9 mouse cellular contexts compared by ENCODE assay signal in genomic region chr3:98319190-98319589, GRCm38 (mm10). TPM values are rescaled to one million over a fixed set of nuclear protein-coding genes. Genes with fewer than 3 reads are reported as not detected.
DNase-seq lines count a peak whose midpoint lies in the region; ATAC-seq lines count a peak whose summit lies in the region.
"Had no signal": no experiment of that assay in that cellular context is flagged by ENCODE, and none has a peak within 500 bp of the region (broad histone marks: within the 10 kb centered on the region; RNA-seq: fewer than 3 reads in every experiment).

No protein-coding gene starts in this region.

- no peak overlapping the region for H3K4me3 ChIP-seq in limb, embryonic 12.5 days (replicated peaks)
- no peak overlapping the region for H3K4me3 ChIP-seq in limb, embryonic 10.5 days
- H3K4me3 ChIP-seq in embryonic facial prominence, embryonic 14.5 days (ENCODE audit: low read depth, low read length), result no peak overlapping the region
- no peak overlapping the region for H3K4me3 ChIP-seq in hindbrain, embryonic 16.5 days (ENCODE audit: low read length)
- H3K4me3 ChIP-seq in neural tube, embryonic 15.5 days (replicated peaks), result no peak overlapping the region

- H3K9ac ChIP-seq in limb, embryonic 12.5 days (replicated peaks), result no peak overlapping the region
- no peak overlapping the region for H3K9ac ChIP-seq in embryonic facial prominence, embryonic 14.5 days (ENCODE audit: low read depth, low read length)
- no peak overlapping the region for H3K9ac ChIP-seq in hindbrain, embryonic 16.5 days (ENCODE audit: low read depth, low read length)
- H3K9ac ChIP-seq in neural tube, embryonic 15.5 days (replicated peaks), result no peak overlapping the region

- peaks cover 85% of the 10 kb centered on the region for H3K36me3 ChIP-seq in limb, embryonic 12.5 days
- H3K36me3 ChIP-seq in limb, embryonic 10.5 days, result peaks cover 93% of the 10 kb centered on the region
- H3K36me3 ChIP-seq in embryonic facial prominence, embryonic 14.5 days (ENCODE audit: control insufficient read depth, insufficient read depth, low read length), result peaks cover 74% of the 10 kb centered on the region
- H3K36me3 ChIP-seq in hindbrain, embryonic 16.5 days (ENCODE audit: control insufficient read depth, insufficient read depth, low read length), result no peaks in the 10 kb centered on the region
- no peaks in the 10 kb centered on the region for H3K36me3 ChIP-seq in neural tube, embryonic 15.5 days

- no peak overlapping the region for H3K4me2 ChIP-seq in limb, embryonic 12.5 days
- no peak overlapping the region for H3K4me2 ChIP-seq in embryonic facial prominence, embryonic 14.5 days (ENCODE audit: low read depth, low read length)
- no peak overlapping the region for H3K4me2 ChIP-seq in hindbrain, embryonic 16.5 days (ENCODE audit: low read length)
- no peak overlapping the region for H3K4me2 ChIP-seq in neural tube, embryonic 15.5 days

- no peaks in the 10 kb centered on the region for H3K27me3 ChIP-seq in limb, embryonic 12.5 days
- H3K27me3 ChIP-seq in limb, embryonic 10.5 days (ENCODE audit: low read depth, poor library complexity, severe bottlenecking), result no peaks in the 10 kb centered on the region
- H3K27me3 ChIP-seq in embryonic facial prominence, embryonic 14.5 days (replicated peaks; ENCODE audit: control insufficient read depth, insufficient read depth, low read length), result no peaks in the 10 kb centered on the region
- H3K27me3 ChIP-seq in hindbrain, embryonic 16.5 days (replicated peaks; ENCODE audit: control insufficient read depth, insufficient read depth, low read length), result no peaks in the 10 kb centered on the region
- H3K27me3 ChIP-seq in neural tube, embryonic 15.5 days (replicated peaks), result no peaks in the 10 kb centered on the region

- WGBS in limb, embryonic 12.5 days, result 81% methylated on average over 2 of the region's 2 CpGs
- WGBS in limb, embryonic 10.5 days, result 80% methylated on average over 2 of the region's 2 CpGs
- 71% methylated on average over 2 of the region's 2 CpGs for WGBS in embryonic facial prominence, embryonic 14.5 days
- 18% methylated on average over 2 of the region's 2 CpGs for WGBS in hindbrain, embryonic 16.5 days
- WGBS in neural tube, embryonic 15.5 days, result 37% methylated on average over 2 of the region's 2 CpGs

- no peak for DNase-seq in limb, embryonic 10.5 days (ENCODE audit: low spot score)
- DNase-seq in embryonic facial prominence, embryonic 14.5 days (ENCODE audit: low spot score), result peak; percentile 46
- no peak for DNase-seq in gastrocnemius, postnatal 36 days
- DNase-seq in left cerebral cortex, adult 8-10 months (ENCODE audit: low spot score in 2 of 2), result no peak
- DNase-seq: cerebellum, postnatal 14 days had no signal

- peak overlapping the region; percentile 50; the same call in 1 of the 2 replicates for H3K27ac ChIP-seq in limb, embryonic 12.5 days
- no peak overlapping the region for H3K27ac ChIP-seq in limb, embryonic 10.5 days
- no peak overlapping the region for H3K27ac ChIP-seq in embryonic facial prominence, embryonic 14.5 days (replicated peaks; ENCODE audit: low read depth, low read length)
- H3K27ac ChIP-seq in hindbrain, embryonic 16.5 days (ENCODE audit: low read depth, low read length), result peak overlapping the region; percentile 69
- H3K27ac ChIP-seq in neural tube, embryonic 15.5 days (replicated peaks), result peak overlapping the region; percentile 78

- ATAC-seq in limb, embryonic 12.5 days (ENCODE audit: insufficient number of reproducible peaks, insufficient read depth, low FRiP score, low TSS enrichment, low read depth), result peak; percentile 63
- peak; percentile 41; the same call in 1 of the 2 replicates for ATAC-seq in embryonic facial prominence, embryonic 14.5 days (ENCODE audit: low read depth)
- ATAC-seq in hindbrain, embryonic 16.5 days, result peak; percentile 94
- ATAC-seq in neural tube, embryonic 15.5 days (ENCODE audit: low FRiP score), result peak; percentile 87
- ATAC-seq in granulocyte monocyte progenitor cell, adult 5-6 weeks (replicated peaks; ENCODE audit: poor library complexity, severe bottlenecking), result no peak; the same call in 1 of the 2 replicates

- no peaks in the 10 kb centered on the region for H3K9me3 ChIP-seq in limb, embryonic 12.5 days
- no peaks in the 10 kb centered on the region for H3K9me3 ChIP-seq in limb, embryonic 10.5 days (replicated peaks)
- no peaks in the 10 kb centered on the region for H3K9me3 ChIP-seq in embryonic facial prominence, embryonic 14.5 days (ENCODE audit: control insufficient read depth, low read length)
- H3K9me3 ChIP-seq in hindbrain, embryonic 16.5 days (ENCODE audit: control insufficient read depth, low read length), result no peaks in the 10 kb centered on the region
- H3K9me3 ChIP-seq in neural tube, embryonic 15.5 days (replicated peaks), result no peaks in the 10 kb centered on the region

- intact Hi-C loops in gastrocnemius, postnatal 36 days (cut with DNase I), result loop anchor here (10.0 kb wide), 2 partner anchors 314 to 394 kb away; no protein-coding TSS in a partner anchor

- peaks cover 18% of the 10 kb centered on the region for H3K4me1 ChIP-seq in limb, embryonic 12.5 days (replicated peaks)
- no peaks in the 10 kb centered on the region for H3K4me1 ChIP-seq in limb, embryonic 10.5 days
- peaks cover 12% of the 10 kb centered on the region for H3K4me1 ChIP-seq in embryonic facial prominence, embryonic 14.5 days (ENCODE audit: control insufficient read depth, insufficient read depth, low read length)
- H3K4me1 ChIP-seq in hindbrain, embryonic 16.5 days (ENCODE audit: control insufficient read depth, insufficient read depth, low read depth, low read length), result peaks cover 8% of the 10 kb centered on the region; the same call in 1 of the 2 replicates
- peaks cover 11% of the 10 kb centered on the region; the same call in 1 of the 2 replicates for H3K4me1 ChIP-seq in neural tube, embryonic 15.5 days

RNA-seq across cellular contexts. Expression of gene Phgdh, which starts 20.6 kb away (rescaled TPM):
- 282 and 290 TPM in 2 replicates for polyA plus RNA-seq in limb, embryonic 12.5 days (2016; fragmentation: Nextera tagmentation; extraction: Ambion mirVana)
- 357 and 401 TPM in 2 replicates for polyA plus RNA-seq in limb, embryonic 10.5 days (2016; fragmentation: Nextera tagmentation; extraction: Ambion mirVana)
- 190 and 218 TPM in 2 replicates for polyA plus RNA-seq in embryonic facial prominence, embryonic 14.5 days (2014; fragmentation: Nextera tagmentation; extraction: Ambion mirVana)
- 197 and 219 TPM in 2 replicates for polyA plus RNA-seq in hindbrain, embryonic 16.5 days (2015; fragmentation: Nextera tagmentation; extraction: Ambion mirVana)
- polyA plus RNA-seq in neural tube, embryonic 15.5 days (2015; fragmentation: Nextera tagmentation; extraction: Ambion mirVana), result 156 and 225 TPM in 2 replicates
- total RNA-seq in gastrocnemius, postnatal 36 days (2021), result 1 to 10 TPM; 2.3 to 2.9 TPM
- total RNA-seq in left cerebral cortex, adult 8-10 months (2022), result 10 to 100 TPM; 63.1 to 66.4 (median 64.7) TPM
- 189 and 210 TPM in 2 replicates for total RNA-seq in granulocyte monocyte progenitor cell, adult 5-6 weeks (2014; fragmentation: Nextera tagmentation)
- total RNA-seq in granulocyte monocyte progenitor cell, adult 5-6 weeks (2017), result 479 and 570 TPM in 2 replicates

RNA-seq across cellular contexts. Expression of gene Hmgcs2, which starts 39.0 kb away (rescaled TPM):
- polyA plus RNA-seq in limb, embryonic 12.5 days (2016; fragmentation: Nextera tagmentation; extraction: Ambion mirVana), result 2.9 and 3.0 TPM in 2 replicates
- polyA plus RNA-seq in limb, embryonic 10.5 days (2016; fragmentation: Nextera tagmentation; extraction: Ambion mirVana), result 0.28 and 0.35 TPM in 2 replicates
- 7.2 and 8.2 TPM in 2 replicates for polyA plus RNA-seq in embryonic facial prominence, embryonic 14.5 days (2014; fragmentation: Nextera tagmentation; extraction: Ambion mirVana)
- 24.8 and 29.7 TPM in 2 replicates for polyA plus RNA-seq in hindbrain, embryonic 16.5 days (2015; fragmentation: Nextera tagmentation; extraction: Ambion mirVana)
- 15.3 and 17.7 TPM in 2 replicates for polyA plus RNA-seq in neural tube, embryonic 15.5 days (2015; fragmentation: Nextera tagmentation; extraction: Ambion mirVana)
- 1 to 10 TPM in 1 of 2 experiments, under 1 TPM in 1; 0.97 to 1.4 TPM for total RNA-seq in gastrocnemius, postnatal 36 days (2021)
- total RNA-seq in left cerebral cortex, adult 8-10 months (2022), result 1 to 10 TPM; 4.3 to 5.9 (median 4.9) TPM
- 0.17 TPM in 1 of 2 replicates, not detected in the other for total RNA-seq in granulocyte monocyte progenitor cell, adult 5-6 weeks (2014; fragmentation: Nextera tagmentation)
- total RNA-seq in granulocyte monocyte progenitor cell, adult 5-6 weeks (2017), result not detected in 2 replicates

Comparison
In these comparisons a context has a peak if more than half of its experiments do, and no peak if none do; other contexts are left out.
1. H3K27ac ChIP-seq: peak in limb, embryonic 12.5 days (single experiment), hindbrain, embryonic 16.5 days (single experiment) and neural tube, embryonic 15.5 days (single experiment); none in limb, embryonic 10.5 days (single experiment) and embryonic facial prominence, embryonic 14.5 days (single experiment).